Mouse (Mus musculus) embryonic facial prominence, embryonic 15.5 days (tissue): ENCODE results near the gene Cog5. TPM values are rescaled to one million over a fixed set of nuclear protein-coding genes. Genes with fewer than 3 reads are reported as not detected.

Experiments used
- ATAC-seq: fragments of 200-750 bp; cut with Nextera tagmentation; 2 replicates; pipeline ENCODE4 v1.8.0; 2017; ENCODE audit warnings: low read depth, moderate TSS enrichment; ENCODE audit not compliant: insufficient number of reproducible peaks, low FRiP score, low TSS enrichment
- H3K27ac ChIP-seq: fragments of 300-500 bp; sonication (generic); replicated peaks from 2 replicates; pipeline ENCODE4 v1.5.1; 2015; ENCODE audit warnings: mild to moderate bottlenecking, inconsistent platforms
- H3K27me3 ChIP-seq: fragments of 300-500 bp; sonication (generic); 2 replicates; pipeline ENCODE4 v1.6.1; 2015; ENCODE audit warnings: inconsistent platforms
- H3K36me3 ChIP-seq: fragments of 300-500 bp; sonication (generic); 2 replicates; pipeline ENCODE4 v1.6.1; 2015; ENCODE audit warnings: mild to moderate bottlenecking, inconsistent platforms
- H3K4me1 ChIP-seq: fragments of 300-500 bp; sonication (generic); 2 replicates; pipeline ENCODE4 v1.6.1; 2015; ENCODE audit warnings: inconsistent platforms
- H3K4me2 ChIP-seq: fragments of 300-500 bp; sonication (generic); replicated peaks from 2 replicates; pipeline ENCODE4 v1.6.1; 2015; ENCODE audit warnings: mild to moderate bottlenecking, inconsistent platforms
- H3K4me3 ChIP-seq: fragments of 300-500 bp; sonication (generic); replicated peaks from 2 replicates; pipeline ENCODE4 v1.5.1; 2015; ENCODE audit warnings: mild to moderate bottlenecking, inconsistent platforms
- H3K9ac ChIP-seq: fragments of 300-500 bp; sonication (generic); 2 replicates; pipeline ENCODE4 v1.6.1; 2015; ENCODE audit warnings: inconsistent platforms
- H3K9me3 ChIP-seq: fragments of 300-500 bp; sonication (generic); replicated peaks from 2 replicates; pipeline ENCODE4 v1.6.1; 2016; ENCODE audit warnings: inconsistent platforms
- WGBS: fragments of 180-500 bp; shearing (Covaris S2); methylation state at CpG from one replicate; pipeline ENCODE4 v1.1.7; 2015; 5-methylcytosine and 5-hydroxymethylcytosine counted together
- polyA plus RNA-seq: library from polyadenylated mRNA; unstranded; fragments of >200 nt; fragmentation: Nextera tagmentation; extraction: Ambion mirVana; gene quantifications from 2 replicates; pipeline ENCODE4 v1.2.1, GENCODE M21; 2015

The Cog5 gene
- polyA plus RNA-seq, 1 experiment from 2014 or later: 27.6 TPM

- Histone ChIP-seq H3K9ac (no peak overlapping the region), H3K27ac (no peak overlapping the region), H3K27me3 (no peaks in the 10 kb centered on the region), H3K4me3 (no peak overlapping the region), H3K4me1 (no peaks in the 10 kb centered on the region), H3K9me3 (no peaks in the 10 kb centered on the region), H3K4me2 (no peak overlapping the region), H3K36me3 (no peaks in the 10 kb centered on the region; the same call in 1 of the 2 replicates)
- no peak for ATAC-seq
- WGBS: 42% methylated on average over 8 of the region's 8 CpGs
Measured at GRCm38 (mm10) chr12:31895095-31895734, 240.5 kb downstream of the Cog5 start.

GRCm38 (mm10) chr12:31895888-31896287, 241.2 kb downstream of the Cog5 start:
- ATAC-seq: no peak
- 0 out of 2 replicates have a peak, but pooled peaks cover 5% of the 10 kb centered on the region for H3K36me3 ChIP-seq
- H3K27ac ChIP-seq: no peak overlapping the region
- H3K9ac ChIP-seq: no peak overlapping the region
- no peaks in the 10 kb centered on the region for H3K9me3 ChIP-seq
- H3K4me2 ChIP-seq: no peak overlapping the region
- H3K4me1 ChIP-seq: no peaks in the 10 kb centered on the region
- H3K4me3 ChIP-seq: no peak overlapping the region
- H3K27me3 ChIP-seq: no peaks in the 10 kb centered on the region
- WGBS: 9% methylated on average over 2 of the region's 2 CpGs

- no peaks in the 10 kb centered on the region for H3K9me3 ChIP-seq
- H3K27me3 ChIP-seq: no peaks in the 10 kb centered on the region
- no peak overlapping the region for H3K4me3 ChIP-seq
- H3K27ac ChIP-seq: no peak overlapping the region
- no peak overlapping the region for H3K4me2 ChIP-seq
- 0 out of 2 replicates have a peak, but pooled peaks cover 5% of the 10 kb centered on the region for H3K36me3 ChIP-seq
- no peaks in the 10 kb centered on the region for H3K4me1 ChIP-seq
- no peak overlapping the region for H3K9ac ChIP-seq
- WGBS: 29% methylated on average over 5 of the region's 5 CpGs
- no peak for ATAC-seq
Measured at GRCm38 (mm10) chr12:31896295-31896694, 241.6 kb downstream of the Cog5 start.

- Histone ChIP-seq H3K4me1 (no peaks in the 10 kb centered on the region), H3K9me3 (no peaks in the 10 kb centered on the region), H3K9ac (no peak overlapping the region), H3K4me3 (no peak overlapping the region), H3K27ac (no peak overlapping the region), H3K4me2 (no peak overlapping the region), H3K36me3 (0 out of 2 replicates have a peak, but pooled peaks cover 5% of the 10 kb centered on the region), H3K27me3 (no peaks in the 10 kb centered on the region)
- WGBS: 39% methylated on average over 8 of the region's 8 CpGs
- no peak for ATAC-seq
Measured at GRCm38 (mm10) chr12:31896986-31897385, 242.3 kb downstream of the Cog5 start.

- Histone ChIP-seq H3K4me2 (no peak overlapping the region), H3K4me1 (no peaks in the 10 kb centered on the region), H3K27me3 (no peaks in the 10 kb centered on the region), H3K4me3 (no peak overlapping the region), H3K36me3 (0 out of 2 replicates have a peak, but pooled peaks cover 5% of the 10 kb centered on the region), H3K9me3 (no peaks in the 10 kb centered on the region), H3K27ac (no peak overlapping the region), H3K9ac (no peak overlapping the region)
- WGBS: 56% methylated on average over 7 of the region's 7 CpGs
- ATAC-seq: no peak
Measured at GRCm38 (mm10) chr12:31897456-31897855, 242.8 kb downstream of the Cog5 start.

- Histone ChIP-seq H3K9ac (no peak overlapping the region), H3K9me3 (no peaks in the 10 kb centered on the region), H3K36me3 (0 out of 2 replicates have a peak, but pooled peaks cover 5% of the 10 kb centered on the region), H3K4me3 (no peak overlapping the region), H3K27ac (no peak overlapping the region), H3K27me3 (no peaks in the 10 kb centered on the region), H3K4me1 (peaks cover under 1% of the 10 kb centered on the region; the same call in 1 of the 2 replicates), H3K4me2 (no peak overlapping the region)
- WGBS: 84% methylated on average over 4 of the region's 4 CpGs
- no peak for ATAC-seq
Measured at GRCm38 (mm10) chr12:31900391-31900914, 245.8 kb downstream of the Cog5 start.

GRCm38 (mm10) chr12:31905696-31906551, 251.3 kb downstream of the Cog5 start:
- no peak overlapping the region for H3K4me2 ChIP-seq
- H3K36me3 ChIP-seq: no peaks in the 10 kb centered on the region
- H3K9me3 ChIP-seq: no peaks in the 10 kb centered on the region
- no peak for ATAC-seq
- H3K27ac ChIP-seq: no peak overlapping the region
- H3K4me3 ChIP-seq: no peak overlapping the region
- 29% methylated on average over 6 of the region's 6 CpGs for WGBS
- H3K9ac ChIP-seq: no peak overlapping the region
- no peaks in the 10 kb centered on the region for H3K27me3 ChIP-seq
- peaks cover 5% of the 10 kb centered on the region; the same call in 1 of the 2 replicates for H3K4me1 ChIP-seq

GRCm38 (mm10) chr12:31907436-31907835, 252.8 kb downstream of the Cog5 start:
- Histone ChIP-seq H3K9me3 (no peaks in the 10 kb centered on the region), H3K4me2 (no peak overlapping the region), H3K4me1 (peaks cover 5% of the 10 kb centered on the region; the same call in 1 of the 2 replicates), H3K27ac (no peak overlapping the region), H3K9ac (no peak overlapping the region), H3K36me3 (no peaks in the 10 kb centered on the region), H3K4me3 (no peak overlapping the region), H3K27me3 (no peaks in the 10 kb centered on the region)
- ATAC-seq: no peak
- WGBS: 87% methylated on average over 2 of the region's 2 CpGs

GRCm38 (mm10) chr12:31912966-31913551, 258.4 kb downstream of the Cog5 start:
- WGBS: 81% methylated on average over 6 of the region's 6 CpGs
- no peak overlapping the region for H3K27ac ChIP-seq

GRCm38 (mm10) chr12:31913614-31914013, 258.9 kb downstream of the Cog5 start:
- no peaks in the 10 kb centered on the region for H3K9me3 ChIP-seq
- H3K36me3 ChIP-seq: no peaks in the 10 kb centered on the region
- no peaks in the 10 kb centered on the region; the same call in 1 of the 2 replicates for H3K4me1 ChIP-seq
- no peak overlapping the region for H3K27ac ChIP-seq
- no peak overlapping the region for H3K9ac ChIP-seq
- H3K4me3 ChIP-seq: no peak overlapping the region
- WGBS: 63% methylated on average over 4 of the region's 4 CpGs
- no peak overlapping the region for H3K4me2 ChIP-seq
- ATAC-seq: no peak
- no peaks in the 10 kb centered on the region for H3K27me3 ChIP-seq

More at GRCm38 (mm10) chr12:31912966-31913551, 258.4 kb downstream of the Cog5 start:
- Histone ChIP-seq H3K9me3 (no peaks in the 10 kb centered on the region), H3K4me3 (no peak overlapping the region), H3K9ac (no peak overlapping the region), H3K4me2 (no peak overlapping the region), H3K36me3 (no peaks in the 10 kb centered on the region), H3K27me3 (no peaks in the 10 kb centered on the region), H3K4me1 (no peaks in the 10 kb centered on the region; the same call in 1 of the 2 replicates)
- no peak for ATAC-seq

- Histone ChIP-seq H3K27me3 (no peaks in the 10 kb centered on the region), H3K36me3 (no peaks in the 10 kb centered on the region), H3K4me1 (no peaks in the 10 kb centered on the region; the same call in 1 of the 2 replicates), H3K4me3 (no peak overlapping the region), H3K9ac (no peak overlapping the region), H3K4me2 (no peak overlapping the region), H3K27ac (no peak overlapping the region), H3K9me3 (no peaks in the 10 kb centered on the region)
- 94% methylated on average over 5 of the region's 5 CpGs for WGBS
- ATAC-seq: no peak
Measured at GRCm38 (mm10) chr12:31916691-31917090, 262.0 kb downstream of the Cog5 start.
